Mouse (Mus musculus): ENCODE measurements around the gene Hpca. TPM values are rescaled to one million over a fixed set of nuclear protein-coding genes. Genes with fewer than 3 reads are reported as not detected.

The Hpca gene
- polyA plus RNA-seq, 1 experiment from 2014 or later, result 56.2 TPM

- no peak overlapping the region for H3K4me2 ChIP-seq (replicated peaks)
- H3K27ac ChIP-seq, result peak overlapping the region; percentile 78; the same call in 1 of the 2 replicates
- ATAC-seq (ENCODE audit: low FRiP score), result no peak
- WGBS, result 71% methylated on average over 4 of the region's 4 CpGs
- peaks cover 24% of the 10 kb centered on the region for H3K4me1 ChIP-seq (replicated peaks; ENCODE audit: control insufficient read depth, insufficient read depth, low read length)
- H3K27me3 ChIP-seq (ENCODE audit: control insufficient read depth, insufficient read depth, low read length), result no peaks in the 10 kb centered on the region
- no peaks in the 10 kb centered on the region for H3K9me3 ChIP-seq (ENCODE audit: control insufficient read depth, low read length)
- peaks cover 24% of the 10 kb centered on the region for H3K36me3 ChIP-seq (replicated peaks; ENCODE audit: control insufficient read depth, insufficient read depth)
- no peak overlapping the region for H3K9ac ChIP-seq
- no peak for DNase-seq (ENCODE audit: low spot score)
- H3K4me3 ChIP-seq (replicated peaks; ENCODE audit: low read length), result no peak overlapping the region
These were observed 24.1 kb upstream of the Hpca start for GRCm38 (mm10) chr4:129145943-129146342.

GRCm38 (mm10) chr4:129145411-129145810 is 23.6 kb upstream of the Hpca start:
- WGBS, result 75% methylated on average over 4 of the region's 4 CpGs
- no peak for DNase-seq (ENCODE audit: low spot score)
- H3K9me3 ChIP-seq (ENCODE audit: control insufficient read depth, low read length), result no peaks in the 10 kb centered on the region
- H3K36me3 ChIP-seq (replicated peaks; ENCODE audit: control insufficient read depth, insufficient read depth), result peaks cover 19% of the 10 kb centered on the region
- H3K4me2 ChIP-seq (replicated peaks), result no peak overlapping the region
- H3K27ac ChIP-seq, result peak overlapping the region; percentile 78
- peaks cover 24% of the 10 kb centered on the region for H3K4me1 ChIP-seq (replicated peaks; ENCODE audit: control insufficient read depth, insufficient read depth, low read length)
- H3K9ac ChIP-seq, result no peak overlapping the region
- ATAC-seq (ENCODE audit: low FRiP score), result no peak
- H3K27me3 ChIP-seq (ENCODE audit: control insufficient read depth, insufficient read depth, low read length), result no peaks in the 10 kb centered on the region
- no peak overlapping the region for H3K4me3 ChIP-seq (replicated peaks; ENCODE audit: low read length)

GRCm38 (mm10) chr4:129144401-129145367 is 22.8 kb upstream of the Hpca start:
- H3K4me2 ChIP-seq (replicated peaks), result no peak overlapping the region
- DNase-seq (ENCODE audit: low spot score), result no peak
- H3K9ac ChIP-seq, result no peak overlapping the region; the same call in 1 of the 2 replicates
- H3K27me3 ChIP-seq (ENCODE audit: control insufficient read depth, insufficient read depth, low read length), result no peaks in the 10 kb centered on the region
- no peaks in the 10 kb centered on the region for H3K9me3 ChIP-seq (ENCODE audit: control insufficient read depth, low read length)
- peak; percentile 43; the same call in 1 of the 2 replicates for ATAC-seq (ENCODE audit: low FRiP score)
- peak overlapping the region; percentile 78 for H3K27ac ChIP-seq
- peaks cover 27% of the 10 kb centered on the region for H3K4me1 ChIP-seq (replicated peaks; ENCODE audit: control insufficient read depth, insufficient read depth, low read length)
- 48% methylated on average over 16 of the region's 16 CpGs for WGBS
- H3K4me3 ChIP-seq (replicated peaks; ENCODE audit: low read length), result no peak overlapping the region
- peaks cover 13% of the 10 kb centered on the region; the same call in 1 of the 2 replicates for H3K36me3 ChIP-seq (replicated peaks; ENCODE audit: control insufficient read depth, insufficient read depth)

- Histone ChIP-seq H3K9me3 (ENCODE audit: control insufficient read depth, low read length) (no peaks in the 10 kb centered on the region), H3K4me1 (replicated peaks; ENCODE audit: control insufficient read depth, insufficient read depth, low read length) (peaks cover 28% of the 10 kb centered on the region), H3K36me3 (replicated peaks; ENCODE audit: control insufficient read depth, insufficient read depth) (0 out of 2 replicates have a peak, but pooled peaks cover 3% of the 10 kb centered on the region), H3K27ac (no peak overlapping the region), H3K4me2 (replicated peaks) (no peak overlapping the region), H3K4me3 (replicated peaks; ENCODE audit: low read length) (no peak overlapping the region), H3K9ac (no peak overlapping the region), H3K27me3 (ENCODE audit: control insufficient read depth, insufficient read depth, low read length) (no peaks in the 10 kb centered on the region)
- ATAC-seq (ENCODE audit: low FRiP score), result no peak
- no peak for DNase-seq (ENCODE audit: low spot score)
- WGBS, result 84% methylated on average over 5 of the region's 5 CpGs
These were observed 21.7 kb upstream of the Hpca start for GRCm38 (mm10) chr4:129143509-129143908.

GRCm38 (mm10) chr4:129142439-129143045 is 20.7 kb upstream of the Hpca start:
- no peak for DNase-seq (ENCODE audit: low spot score)
- 82% methylated on average over 11 of the region's 11 CpGs for WGBS

GRCm38 (mm10) chr4:129141560-129142438 is 20.0 kb upstream of the Hpca start:
- 69% methylated on average over 17 of the region's 17 CpGs for WGBS
- peaks cover 31% of the 10 kb centered on the region for H3K4me1 ChIP-seq (replicated peaks; ENCODE audit: control insufficient read depth, insufficient read depth, low read length)
- no peak for DNase-seq (ENCODE audit: low spot score)

More at GRCm38 (mm10) chr4:129142439-129143045, 20.7 kb upstream of the Hpca start:
- Histone ChIP-seq H3K9ac (no peak overlapping the region), H3K4me3 (replicated peaks; ENCODE audit: low read length) (no peak overlapping the region), H3K4me2 (replicated peaks) (no peak overlapping the region), H3K36me3 (replicated peaks; ENCODE audit: control insufficient read depth, insufficient read depth) (no peaks in the 10 kb centered on the region), H3K27me3 (ENCODE audit: control insufficient read depth, insufficient read depth, low read length) (peaks cover 8% of the 10 kb centered on the region), H3K9me3 (ENCODE audit: control insufficient read depth, low read length) (no peaks in the 10 kb centered on the region), H3K4me1 (replicated peaks; ENCODE audit: control insufficient read depth, insufficient read depth, low read length) (peaks cover 28% of the 10 kb centered on the region), H3K27ac (no peak overlapping the region)
- no peak for ATAC-seq (ENCODE audit: low FRiP score)

GRCm38 (mm10) chr4:129140808-129141207 is 19.0 kb upstream of the Hpca start:
- DNase-seq (ENCODE audit: low spot score), result no peak
- Histone ChIP-seq H3K4me2 (replicated peaks) (no peak overlapping the region), H3K4me3 (replicated peaks; ENCODE audit: low read length) (no peak overlapping the region), H3K27ac (no peak overlapping the region), H3K4me1 (replicated peaks; ENCODE audit: control insufficient read depth, insufficient read depth, low read length) (peaks cover 31% of the 10 kb centered on the region), H3K36me3 (replicated peaks; ENCODE audit: control insufficient read depth, insufficient read depth) (no peaks in the 10 kb centered on the region), H3K27me3 (ENCODE audit: control insufficient read depth, insufficient read depth, low read length) (peaks cover 10% of the 10 kb centered on the region), H3K9ac (no peak overlapping the region), H3K9me3 (ENCODE audit: control insufficient read depth, low read length) (no peaks in the 10 kb centered on the region)
- WGBS, result 86% methylated on average over 4 of the region's 4 CpGs
- no peak for ATAC-seq (ENCODE audit: low FRiP score)

More at GRCm38 (mm10) chr4:129141560-129142438, 20.0 kb upstream of the Hpca start:
- Histone ChIP-seq H3K9ac (no peak overlapping the region), H3K36me3 (replicated peaks; ENCODE audit: control insufficient read depth, insufficient read depth) (no peaks in the 10 kb centered on the region), H3K9me3 (ENCODE audit: control insufficient read depth, low read length) (no peaks in the 10 kb centered on the region), H3K4me3 (replicated peaks; ENCODE audit: low read length) (no peak overlapping the region), H3K27ac (no peak overlapping the region), H3K4me2 (replicated peaks) (no peak overlapping the region), H3K27me3 (ENCODE audit: control insufficient read depth, insufficient read depth, low read length) (peaks cover 10% of the 10 kb centered on the region)
- no peak for ATAC-seq (ENCODE audit: low FRiP score)

GRCm38 (mm10) chr4:129139642-129140041 is 17.8 kb upstream of the Hpca start:
- Histone ChIP-seq H3K36me3 (replicated peaks; ENCODE audit: control insufficient read depth, insufficient read depth) (no peaks in the 10 kb centered on the region), H3K9me3 (ENCODE audit: control insufficient read depth, low read length) (no peaks in the 10 kb centered on the region), H3K4me3 (replicated peaks; ENCODE audit: low read length) (no peak overlapping the region), H3K4me1 (replicated peaks; ENCODE audit: control insufficient read depth, insufficient read depth, low read length) (peaks cover 24% of the 10 kb centered on the region), H3K27ac (no peak overlapping the region), H3K9ac (no peak overlapping the region), H3K4me2 (replicated peaks) (no peak overlapping the region), H3K27me3 (ENCODE audit: control insufficient read depth, insufficient read depth, low read length) (peaks cover 10% of the 10 kb centered on the region)
- ATAC-seq (ENCODE audit: low FRiP score), result no peak
- no peak for DNase-seq (ENCODE audit: low spot score)
- WGBS, result 88% methylated on average over 5 of the region's 5 CpGs
